Mouse (Mus musculus) embryonic facial prominence, embryonic 14.5 days (tissue): ENCODE results near the gene Prdm5. TPM values are rescaled to one million over a fixed set of nuclear protein-coding genes. Genes with fewer than 3 reads are reported as not detected.

ENCODE experiments used
- ATAC-seq: fragments of 200-750 bp; cut with Nextera tagmentation; 2 replicates; pipeline ENCODE4 v1.8.0; 2017; ENCODE audit warnings: low read depth, moderate number of reproducible peaks, moderate TSS enrichment
- DNase-seq: peaks from one replicate; pipeline ENCODE4 v3.0.0-alpha.2; 2015; ENCODE audit warnings: low spot score
- H3K27ac ChIP-seq: fragments of 300-500 bp; sonication (generic); replicated peaks from 2 replicates; pipeline ENCODE4 v1.5.1; 2014; ENCODE audit warnings: low read depth, mild to moderate bottlenecking, low read length, moderate library complexity
- H3K27me3 ChIP-seq: fragments of 300-500 bp; sonication (generic); replicated peaks from 2 replicates; pipeline ENCODE4 v1.6.1; 2014; ENCODE audit warnings: low read length; ENCODE audit not compliant: control insufficient read depth, insufficient read depth
- H3K36me3 ChIP-seq: fragments of 300-500 bp; sonication (generic); 2 replicates; pipeline ENCODE4 v1.6.1; 2014; ENCODE audit warnings: low read length, mixed read lengths; ENCODE audit not compliant: control insufficient read depth, insufficient read depth
- H3K4me1 ChIP-seq: fragments of 300-500 bp; sonication (generic); 2 replicates; pipeline ENCODE4 v1.6.1; 2014; ENCODE audit warnings: antibody characterized with exemption, low read length; ENCODE audit not compliant: control insufficient read depth, insufficient read depth
- H3K4me2 ChIP-seq: fragments of 300-500 bp; sonication (generic); 2 replicates; pipeline ENCODE4 v1.6.1; 2014; ENCODE audit warnings: low read depth, mild to moderate bottlenecking, low read length, moderate library complexity, mixed read lengths
- H3K4me3 ChIP-seq: fragments of 300-500 bp; sonication (generic); 2 replicates; pipeline ENCODE4 v1.5.1; 2014; ENCODE audit warnings: low read depth, mild to moderate bottlenecking, low read length
- H3K9ac ChIP-seq: fragments of 300-500 bp; sonication (generic); 2 replicates; pipeline ENCODE4 v1.6.1; 2014; ENCODE audit warnings: low read depth, mild to moderate bottlenecking, low read length, moderate library complexity, mixed read lengths
- H3K9me3 ChIP-seq: fragments of 300-500 bp; sonication (generic); 2 replicates; pipeline ENCODE4 v1.6.1; 2016; ENCODE audit warnings: low read length; ENCODE audit not compliant: control insufficient read depth
- WGBS: fragments of 180-500 bp; shearing (Covaris S2); extraction: QIAGEN DNeasy Blood & Tissue Kit; methylation state at CpG from one replicate; pipeline ENCODE4 v1.1.7; 2014; 5-methylcytosine and 5-hydroxymethylcytosine counted together
- polyA plus RNA-seq: library from polyadenylated mRNA; unstranded; fragments of >200 nt; fragmentation: Nextera tagmentation; extraction: Ambion mirVana; gene quantifications from 2 replicates; pipeline ENCODE4 v1.2.1, GENCODE M21; 2014

The Prdm5 gene
- polyA plus RNA-seq, 1 experiment from 2014 or later: 21.2 TPM

DNA sequence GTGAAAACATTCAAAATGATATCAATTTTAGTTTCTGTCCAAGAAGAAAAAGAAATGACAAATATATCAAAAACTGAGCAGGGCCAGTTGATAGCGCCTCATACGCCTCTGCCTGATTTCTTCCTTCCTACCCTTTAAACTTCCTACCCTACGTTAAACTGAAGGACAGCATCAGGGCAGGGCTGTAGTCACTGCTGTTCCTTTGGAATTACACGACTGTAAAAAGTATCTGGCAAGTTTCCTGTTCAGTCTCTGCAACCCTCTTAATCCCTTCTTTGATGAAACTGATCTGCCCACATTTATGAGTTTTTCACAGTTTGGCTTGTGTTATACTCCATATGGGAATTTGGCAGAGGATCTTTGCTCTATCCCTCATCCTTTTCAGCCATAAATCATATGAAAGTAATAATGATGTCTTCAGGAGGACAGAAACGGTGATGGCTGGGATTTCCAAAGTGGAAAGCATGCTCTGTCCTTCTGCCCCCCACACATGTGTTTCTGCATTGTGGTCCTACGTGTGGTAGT is 93.0 kb downstream of the Prdm5 start:
- ATAC-seq (no peak), DNase-seq (peak; percentile 62)
- H3K4me1 ChIP-seq: no peaks in the 10 kb centered on the region
- H3K4me2 ChIP-seq: no peak overlapping the region
- no peak overlapping the region for H3K4me3 ChIP-seq
- 54% methylated on average over 6 of the region's 6 CpGs for WGBS
- H3K9ac ChIP-seq: no peak overlapping the region
- no peak overlapping the region for H3K27ac ChIP-seq
- H3K36me3 ChIP-seq: peaks cover 12% of the 10 kb centered on the region
- H3K27me3 ChIP-seq: no peaks in the 10 kb centered on the region
- no peaks in the 10 kb centered on the region for H3K9me3 ChIP-seq

DNA sequence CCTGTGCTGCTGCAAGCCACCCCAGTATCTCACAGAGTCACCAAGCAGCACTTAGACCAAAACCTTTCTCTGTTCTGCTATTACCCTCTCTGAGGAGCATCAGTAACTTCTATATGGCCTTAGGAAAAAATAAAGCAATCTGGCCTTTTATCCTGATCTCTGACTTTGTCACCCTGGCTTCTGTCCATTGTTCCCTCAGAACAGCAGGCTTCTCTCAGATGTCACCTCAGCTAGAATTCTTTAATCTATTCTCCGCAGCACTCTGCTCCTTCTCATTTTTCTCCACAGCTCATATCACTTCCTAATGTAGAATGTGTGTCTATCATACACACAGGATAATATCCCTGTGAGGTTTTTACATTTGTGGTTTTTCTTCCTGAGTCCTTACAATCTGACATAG is 99.5 kb downstream of the Prdm5 start:
- 97% methylated on average over 1 of the region's 1 CpGs for WGBS

DNA sequence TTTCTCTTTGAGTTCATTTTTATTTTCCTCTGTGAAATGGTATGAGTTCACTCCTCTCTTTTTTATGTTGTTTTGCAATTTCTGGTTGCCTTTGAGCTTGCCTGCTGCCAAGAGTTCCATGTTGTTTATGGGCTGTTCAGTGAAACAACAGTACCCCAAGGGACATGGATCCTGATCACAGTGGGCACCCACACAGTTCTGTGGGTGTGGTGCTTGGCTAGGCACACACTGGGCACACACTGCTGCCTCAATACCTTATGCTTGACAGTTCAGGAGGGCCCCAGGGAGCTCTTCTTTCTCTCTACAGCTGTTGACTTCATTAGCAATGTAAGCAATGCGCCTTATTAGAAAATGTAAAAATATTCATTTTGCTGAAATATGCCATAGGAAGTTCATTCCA is 110.0 kb downstream of the Prdm5 start:
- H3K4me3 ChIP-seq: no peak overlapping the region
- no peak overlapping the region for H3K4me2 ChIP-seq
- 92% methylated on average over 1 of the region's 1 CpGs for WGBS
- DNase-seq: no peak
- H3K4me1 ChIP-seq: no peaks in the 10 kb centered on the region
- ATAC-seq: no peak
- H3K9ac ChIP-seq: no peak overlapping the region
- H3K27me3 ChIP-seq: no peaks in the 10 kb centered on the region
- H3K27ac ChIP-seq: no peak overlapping the region
- H3K9me3 ChIP-seq: no peaks in the 10 kb centered on the region
- H3K36me3 ChIP-seq: peaks cover 19% of the 10 kb centered on the region

More for the DNA sequence above, 99.5 kb downstream of the Prdm5 start:
- H3K9ac ChIP-seq: no peak overlapping the region
- no peak overlapping the region for H3K4me2 ChIP-seq
- no peaks in the 10 kb centered on the region for H3K36me3 ChIP-seq
- H3K27ac ChIP-seq: no peak overlapping the region
- no peak overlapping the region for H3K4me3 ChIP-seq
- H3K9me3 ChIP-seq: no peaks in the 10 kb centered on the region
- no peaks in the 10 kb centered on the region for H3K27me3 ChIP-seq
- DNase-seq: no peak
- no peak for ATAC-seq
- H3K4me1 ChIP-seq: no peaks in the 10 kb centered on the region

DNA sequence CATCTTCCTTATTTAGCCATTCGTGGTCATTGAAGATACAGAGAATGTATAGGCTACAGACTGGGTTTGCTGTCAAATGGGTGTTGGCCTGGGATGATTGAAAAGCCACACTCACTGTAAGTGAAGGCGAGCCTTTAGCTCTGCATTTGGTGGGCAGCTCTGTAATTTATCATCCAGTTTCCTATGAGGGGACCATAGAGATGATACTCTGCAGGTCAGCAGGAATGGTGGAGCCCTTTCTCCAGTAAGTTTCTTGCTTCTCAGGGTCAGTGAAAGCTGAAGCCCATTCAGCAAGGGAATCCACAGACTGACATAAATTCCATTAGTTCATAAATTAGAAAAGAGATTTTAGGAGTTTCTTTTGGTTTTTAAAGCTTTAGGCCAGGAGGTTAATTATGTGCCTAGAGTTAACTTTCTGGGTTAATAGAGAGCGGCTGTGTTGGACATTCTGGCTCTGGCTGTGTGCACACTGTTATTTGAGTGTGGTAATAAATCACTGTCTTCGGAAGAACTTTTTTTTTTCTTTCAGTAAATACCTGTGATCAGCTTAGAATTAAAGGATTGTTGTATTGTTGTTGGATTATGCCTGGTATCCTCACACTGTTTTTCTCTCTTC is 113.4 kb downstream of the Prdm5 start:
- DNase-seq: no peak

DNA sequence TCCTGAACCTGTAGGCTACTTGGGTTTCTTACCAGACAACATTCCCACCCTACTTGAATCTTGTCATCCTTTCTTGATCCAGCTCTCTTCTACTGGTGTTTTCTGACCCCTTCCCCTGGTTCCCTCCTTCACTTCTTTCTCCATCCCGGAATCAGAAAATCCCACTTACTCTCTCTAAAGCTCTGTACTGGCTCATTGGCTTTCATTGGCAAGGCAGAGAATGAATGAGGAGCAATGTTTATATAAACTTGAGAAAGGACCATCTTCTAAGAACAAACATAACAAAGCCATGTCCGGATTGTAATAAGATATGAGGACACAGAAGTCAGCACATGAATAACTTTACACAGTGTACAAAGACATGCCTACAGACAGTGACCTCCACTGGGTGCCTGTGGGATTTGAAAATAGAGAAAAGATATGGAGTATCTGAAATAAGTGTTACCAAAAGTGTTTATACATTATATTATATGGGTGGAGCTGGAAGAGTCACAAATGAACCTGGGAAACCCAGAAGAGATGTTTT is 127.9 kb downstream of the Prdm5 start:
- H3K36me3 ChIP-seq: peaks cover 49% of the 10 kb centered on the region
- no peak overlapping the region for H3K4me2 ChIP-seq
- H3K9me3 ChIP-seq: no peaks in the 10 kb centered on the region
- H3K4me1 ChIP-seq: no peaks in the 10 kb centered on the region
- H3K9ac ChIP-seq: no peak overlapping the region
- no peak overlapping the region for H3K4me3 ChIP-seq
- ATAC-seq (no peak), DNase-seq (no peak)
- WGBS: 82% methylated on average over 2 of the region's 2 CpGs
- no peak overlapping the region for H3K27ac ChIP-seq
- no peaks in the 10 kb centered on the region for H3K27me3 ChIP-seq

More for the DNA sequence above, 113.4 kb downstream of the Prdm5 start:
- Histone ChIP-seq H3K4me1 (no peaks in the 10 kb centered on the region), H3K36me3 (peaks cover 14% of the 10 kb centered on the region), H3K9ac (no peak overlapping the region), H3K4me3 (no peak overlapping the region), H3K4me2 (no peak overlapping the region), H3K27me3 (no peaks in the 10 kb centered on the region), H3K9me3 (no peaks in the 10 kb centered on the region), H3K27ac (no peak overlapping the region)
- ATAC-seq: no peak
- 69% methylated on average over 4 of the region's 4 CpGs for WGBS

DNA sequence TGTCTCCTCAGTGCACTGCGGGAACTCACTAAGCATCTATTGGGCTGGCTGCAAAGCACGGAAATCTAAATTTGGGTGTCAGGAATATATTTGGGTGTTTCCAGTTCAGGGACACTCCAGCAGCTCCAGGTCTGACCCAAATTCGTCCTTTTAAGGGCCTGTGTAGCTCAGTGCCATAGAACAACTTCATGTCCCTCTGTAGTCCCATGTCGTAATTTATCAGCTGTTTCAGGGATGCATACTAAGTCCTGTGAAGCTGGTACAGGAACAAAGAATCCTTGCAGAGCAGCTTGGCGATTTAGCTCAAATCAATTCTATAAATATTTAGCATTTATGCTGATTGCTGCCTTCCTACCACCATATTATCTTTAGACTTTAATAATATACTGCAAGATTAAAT is 136.6 kb downstream of the Prdm5 start:
- Histone ChIP-seq H3K4me3 (no peak overlapping the region), H3K9me3 (no peaks in the 10 kb centered on the region), H3K36me3 (0 out of 2 replicates have a peak, but pooled peaks cover 9% of the 10 kb centered on the region), H3K9ac (no peak overlapping the region), H3K4me2 (no peak overlapping the region), H3K27me3 (no peaks in the 10 kb centered on the region), H3K4me1 (no peaks in the 10 kb centered on the region; the same call in 1 of the 2 replicates), H3K27ac (no peak overlapping the region)
- 75% methylated on average over 5 of the region's 5 CpGs for WGBS
- ATAC-seq (no peak), DNase-seq (no peak)

DNA sequence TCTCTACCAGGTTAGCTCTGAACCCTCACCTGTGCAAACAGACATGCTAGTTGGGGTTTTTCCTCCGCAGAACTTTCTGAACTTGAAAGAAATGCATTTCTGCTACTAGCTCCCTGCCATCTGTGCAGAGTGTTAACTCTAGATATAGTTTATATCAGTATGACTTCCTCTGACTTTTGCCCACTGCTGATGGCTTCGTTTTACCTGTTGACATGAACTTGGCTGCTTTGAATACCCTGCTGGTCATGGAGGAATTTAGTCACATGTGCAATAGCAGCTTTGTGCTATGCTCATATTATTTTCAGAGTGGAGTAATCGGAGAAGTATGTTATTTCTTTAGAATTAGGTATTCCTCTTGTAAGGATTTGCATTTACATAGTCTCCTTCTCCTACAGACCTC is 142.9 kb downstream of the Prdm5 start:
- H3K36me3 ChIP-seq: no peaks in the 10 kb centered on the region
- H3K9me3 ChIP-seq: no peaks in the 10 kb centered on the region
- no peak overlapping the region for H3K27ac ChIP-seq
- H3K27me3 ChIP-seq: no peaks in the 10 kb centered on the region
- H3K4me2 ChIP-seq: no peak overlapping the region
- peaks cover 6% of the 10 kb centered on the region; the same call in 1 of the 2 replicates for H3K4me1 ChIP-seq
- DNase-seq (no peak), ATAC-seq (no peak)
- H3K9ac ChIP-seq: no peak overlapping the region
- WGBS: 71% methylated on average over 3 of the region's 3 CpGs
- no peak overlapping the region for H3K4me3 ChIP-seq

DNA sequence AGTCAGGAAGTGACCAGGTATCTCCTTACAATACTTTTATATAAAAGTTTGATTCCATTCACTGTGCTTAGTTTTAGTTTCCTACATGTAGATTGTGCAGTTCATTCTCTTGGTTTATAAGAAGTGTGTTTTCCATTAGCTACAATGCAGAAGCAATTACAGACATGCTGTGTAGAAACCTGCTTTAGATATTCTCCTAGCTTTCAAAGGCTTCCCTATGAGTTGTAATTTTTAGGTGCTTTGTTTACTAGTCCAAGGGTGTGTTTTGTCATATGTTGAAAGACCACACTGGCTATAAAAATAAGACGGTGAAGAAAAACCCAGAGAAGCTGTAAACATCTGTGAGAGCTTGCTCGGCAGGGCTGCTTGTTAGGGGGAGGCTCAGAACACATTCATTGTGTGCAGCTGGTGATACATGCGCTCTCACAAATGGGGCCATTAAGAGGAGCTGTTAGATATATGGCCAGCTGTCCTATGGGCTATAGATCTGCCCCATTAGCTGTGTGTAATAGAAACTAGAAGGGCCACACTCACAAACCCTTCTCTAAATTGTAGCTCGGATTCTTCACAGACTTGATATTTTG is 144.8 kb downstream of the Prdm5 start:
- no peak for ATAC-seq
- Histone ChIP-seq H3K36me3 (no peaks in the 10 kb centered on the region), H3K27me3 (no peaks in the 10 kb centered on the region), H3K4me1 (peaks cover 6% of the 10 kb centered on the region; the same call in 1 of the 2 replicates), H3K27ac (no peak overlapping the region), H3K4me2 (no peak overlapping the region), H3K9ac (no peak overlapping the region), H3K9me3 (no peaks in the 10 kb centered on the region), H3K4me3 (no peak overlapping the region)
- DNase-seq: peak; percentile 53
- 55% methylated on average over 4 of the region's 4 CpGs for WGBS
